Mouse (Mus musculus): ENCODE measurements at regions not wholly inside any gene's neighbourhood (a gene's known extent, or its start where the extent isn't known, plus 50 kb on each side); places are given as distances from the start of the nearest gene placed in this dataset.

DNA sequence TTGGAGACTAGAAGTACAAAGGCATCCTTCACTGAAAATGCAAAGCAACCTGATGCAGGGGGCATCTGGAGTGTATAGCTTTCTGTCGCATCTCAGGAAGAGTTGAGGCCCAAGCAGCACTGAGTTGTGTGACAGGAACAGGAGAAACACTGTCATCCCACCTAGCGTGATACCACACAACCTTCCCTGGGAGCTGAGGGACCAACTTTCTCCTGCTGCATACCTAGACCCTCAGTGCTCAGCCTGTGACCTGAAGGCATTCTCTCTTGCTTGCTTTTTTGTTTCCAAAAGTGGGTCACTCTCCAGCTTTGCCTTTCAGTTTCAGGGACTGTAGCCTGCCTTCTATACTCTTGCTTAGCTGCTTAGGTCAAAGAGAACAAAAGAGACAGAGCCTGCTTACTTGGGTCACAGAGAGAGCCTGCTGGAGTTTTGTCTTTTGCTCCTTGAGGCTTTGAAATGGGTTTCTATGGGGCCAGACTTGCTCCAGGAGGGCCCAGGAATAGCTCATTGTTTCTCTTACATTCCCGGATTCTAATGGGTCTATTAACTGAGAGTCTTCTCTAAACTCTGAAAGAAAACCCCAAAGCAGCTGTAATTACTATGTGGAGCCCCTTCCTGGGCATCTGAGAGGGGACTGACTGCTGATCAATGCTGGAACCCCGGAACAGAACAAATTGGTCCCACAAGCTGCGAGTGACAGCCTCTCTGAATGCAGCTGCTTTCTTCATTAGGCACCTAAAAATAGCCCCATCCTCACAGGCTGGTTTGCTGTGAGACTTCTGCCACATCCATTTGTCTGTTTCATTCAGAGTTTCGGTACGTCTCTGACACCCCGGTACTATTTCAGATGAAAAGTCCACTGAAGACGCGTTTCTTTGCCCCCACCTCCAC is 73.9 kb upstream of the Atxn1 start:
- TF ChIP-seq POLR2A (IDR thresholded peaks at IDR 0.05; ENCODE audit: extremely low read depth, insufficient read depth, low read length) (no peak), CTCF (IDR thresholded peaks at IDR 0.05; ENCODE audit: extremely low read depth, insufficient read depth, low read length) (no peak)

Measured in cortical plate, adult 2 months (tissue).